Mouse (Mus musculus) kidney, embryonic 15.5 days (tissue): ENCODE data around the gene Wdr43. TPM values are rescaled to one million over a fixed set of nuclear protein-coding genes. Genes with fewer than 3 reads are reported as not detected.

ENCODE experiments used
- ATAC-seq: fragments of 200-750 bp; cut with Nextera tagmentation; replicated peaks from 2 replicates; pipeline ENCODE4 v1.8.0; 2017; ENCODE audit warnings: moderate TSS enrichment; ENCODE audit not compliant: low FRiP score
- H3K27ac ChIP-seq: fragments of 300-500 bp; sonication (generic); 2 replicates; pipeline ENCODE4 v1.5.1; 2015; ENCODE audit warnings: mild to moderate bottlenecking, inconsistent platforms
- H3K27me3 ChIP-seq: fragments of 300-500 bp; sonication (generic); 2 replicates; pipeline ENCODE4 v1.6.1; 2015; ENCODE audit warnings: inconsistent platforms
- H3K36me3 ChIP-seq: fragments of 300-500 bp; sonication (generic); 2 replicates; pipeline ENCODE4 v1.6.1; 2015; ENCODE audit warnings: inconsistent platforms
- H3K4me1 ChIP-seq: fragments of 300-500 bp; sonication (generic); 2 replicates; pipeline ENCODE4 v1.6.1; 2015; ENCODE audit warnings: inconsistent platforms
- H3K4me2 ChIP-seq: fragments of 300-500 bp; sonication (generic); 2 replicates; pipeline ENCODE4 v1.6.1; 2015; ENCODE audit warnings: moderate library complexity, mild to moderate bottlenecking, inconsistent platforms
- H3K4me3 ChIP-seq: fragments of 300-500 bp; sonication (generic); replicated peaks from 2 replicates; pipeline ENCODE4 v1.5.1; 2015; ENCODE audit warnings: mild to moderate bottlenecking, inconsistent platforms
- H3K9ac ChIP-seq: fragments of 300-500 bp; sonication (generic); 2 replicates; pipeline ENCODE4 v1.6.1; 2015; ENCODE audit warnings: mild to moderate bottlenecking, inconsistent platforms
- H3K9me3 ChIP-seq: fragments of 300-500 bp; sonication (generic); replicated peaks from 2 replicates; pipeline ENCODE4 v1.6.1; 2016; ENCODE audit warnings: inconsistent platforms
- WGBS: fragments of 180-500 bp; shearing (Covaris S2); methylation state at CpG from one replicate; pipeline ENCODE4 v1.1.7; 2015; ENCODE audit warnings: mixed read lengths; 5-methylcytosine and 5-hydroxymethylcytosine counted together
- polyA plus RNA-seq: library from polyadenylated mRNA; unstranded; fragments of >200 nt; fragmentation: Nextera tagmentation; extraction: Ambion mirVana; gene quantifications from 2 replicates; pipeline ENCODE4 v1.2.1, GENCODE M21; 2015

The Wdr43 gene
- 83.3 and 84.2 TPM in 2 replicates for polyA plus RNA-seq

DNA sequence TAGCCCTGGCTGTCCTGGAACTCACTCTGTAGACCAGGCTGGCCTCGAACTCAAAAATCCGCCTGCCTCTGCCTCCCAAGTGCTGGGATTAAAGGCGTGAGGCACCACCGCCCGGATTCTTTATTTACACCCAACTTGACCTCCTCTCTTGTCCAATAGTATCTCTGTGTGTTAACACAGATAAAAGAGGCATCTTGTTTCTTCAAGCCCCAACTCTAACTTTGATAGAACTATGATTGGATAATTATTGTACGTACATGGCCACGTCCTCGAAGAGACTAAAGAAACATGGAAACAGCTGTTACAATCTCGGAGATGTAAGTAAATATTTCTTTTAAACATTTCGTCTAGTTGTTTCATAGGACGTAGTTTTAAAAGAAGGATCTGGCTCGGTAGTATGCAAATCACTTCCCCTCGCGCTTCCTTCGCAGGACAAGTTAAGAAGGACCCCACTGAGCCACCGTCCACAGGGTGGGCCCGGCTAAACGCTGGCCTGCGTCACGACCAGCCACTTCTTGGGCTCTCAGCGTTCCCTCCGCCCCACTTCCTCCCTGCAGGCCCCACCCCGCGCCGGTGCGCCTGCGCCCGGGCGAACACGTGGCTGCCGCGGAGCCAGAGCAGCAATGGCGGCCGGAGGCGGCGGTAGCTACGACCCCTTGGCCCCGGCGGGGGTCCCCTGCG is at the start of gene Wdr43:
Gene Wdr43, plus strand, starts transcription at position 258 of the 681 bp plus-strand sequence.
- Histone ChIP-seq H3K9me3 (no peaks in the 10 kb centered on the region), H3K27ac (peak within 1 kb of the TSS; percentile 75), H3K27me3 (no peaks in the 10 kb centered on the region), H3K4me1 (peaks cover 20% of the 10 kb centered on the region), H3K4me2 (peak within 1 kb of the TSS; percentile 70), H3K9ac (peak within 1 kb of the TSS; percentile 95), H3K4me3 (peak within 1 kb of the TSS; percentile 100), H3K36me3 (peaks cover 13% of the 10 kb centered on the region)
- 5% methylated on average over 40 of the region's 40 CpGs for WGBS
- ATAC-seq, result peak; percentile 99

DNA sequence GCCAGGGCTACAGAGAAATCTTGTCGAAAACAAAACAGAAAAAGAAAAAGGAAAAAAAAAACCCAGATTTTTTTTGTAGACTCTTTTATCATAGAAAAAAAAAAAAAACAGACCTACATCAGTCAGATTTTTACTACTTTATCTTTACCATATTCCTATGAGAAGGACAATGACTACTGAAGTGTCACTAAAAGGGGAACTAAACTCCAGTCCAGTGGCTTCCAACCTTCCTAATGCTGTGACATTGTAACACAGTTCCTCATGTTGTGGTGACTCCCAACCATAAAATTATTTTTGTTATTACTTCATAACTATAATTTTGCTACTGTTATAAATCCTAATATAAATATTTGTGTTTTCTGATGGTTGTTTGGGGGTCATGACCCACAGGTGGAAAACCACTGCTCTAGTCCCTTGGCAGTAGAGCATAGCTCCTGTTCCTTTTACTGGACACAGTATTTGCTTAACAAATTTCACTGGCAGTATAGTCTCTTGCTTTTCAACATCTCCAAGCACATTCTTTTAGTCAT is 36.5 kb upstream of the Wdr43 start:
- 85% methylated on average over 1 of the region's 1 CpGs for WGBS
- Histone ChIP-seq H3K27ac (no peak overlapping the region), H3K36me3 (no peaks in the 10 kb centered on the region), H3K4me3 (no peak overlapping the region), H3K9me3 (no peaks in the 10 kb centered on the region), H3K27me3 (no peaks in the 10 kb centered on the region), H3K4me1 (no peaks in the 10 kb centered on the region), H3K4me2 (no peak overlapping the region), H3K9ac (no peak overlapping the region)
- no peak for ATAC-seq

DNA sequence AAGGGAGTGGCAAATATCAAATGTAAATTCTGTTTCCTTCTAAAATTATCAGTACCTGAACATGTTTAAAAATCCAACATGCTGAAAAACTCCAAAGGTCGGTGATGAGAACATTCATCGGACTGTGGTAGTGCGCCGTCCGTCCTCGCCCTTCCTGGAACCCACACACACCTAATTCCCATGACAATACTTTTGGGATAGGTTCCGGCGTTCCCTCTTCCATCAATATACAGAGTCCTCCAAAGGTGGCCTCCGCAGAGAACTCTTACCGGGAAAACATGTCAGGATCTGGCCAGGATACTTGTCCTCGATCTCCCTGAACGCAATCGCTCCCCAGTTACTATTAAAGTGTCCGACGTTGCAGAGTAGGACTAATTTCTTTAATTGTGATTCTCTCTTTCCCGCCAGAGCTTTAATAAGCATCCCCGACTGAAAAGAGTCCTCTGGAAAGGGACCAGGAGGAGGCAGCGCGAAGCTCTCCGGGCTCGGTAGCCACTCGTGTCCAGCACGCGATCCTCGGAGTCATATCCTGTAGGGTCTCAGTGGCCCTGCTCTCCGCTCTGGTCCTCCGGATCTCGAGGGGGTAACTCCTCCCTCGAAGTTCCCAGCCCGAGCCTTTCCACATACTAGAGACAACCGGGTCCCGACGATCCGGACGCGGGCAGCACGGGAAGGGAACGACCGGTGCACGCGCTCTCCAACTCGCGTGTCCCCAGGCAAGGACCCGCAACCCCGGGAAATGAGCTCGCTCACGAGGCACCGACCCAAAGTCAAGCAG is 17.6 kb upstream of the Wdr43 start:
- peak overlapping the region; percentile 91 for H3K4me2 ChIP-seq
- peak overlapping the region; percentile 62 for H3K9ac ChIP-seq
- peak overlapping the region; percentile 85 for H3K27ac ChIP-seq
- WGBS, result under 1% methylated on average over 48 of the region's 48 CpGs
- peaks cover 26% of the 10 kb centered on the region for H3K4me1 ChIP-seq
- H3K9me3 ChIP-seq, result no peaks in the 10 kb centered on the region
- peak overlapping the region; percentile 77 for H3K4me3 ChIP-seq
- peaks cover 3% of the 10 kb centered on the region; the same call in 1 of the 2 replicates for H3K27me3 ChIP-seq
- no peaks in the 10 kb centered on the region for H3K36me3 ChIP-seq
- peak; percentile 80 for ATAC-seq

DNA sequence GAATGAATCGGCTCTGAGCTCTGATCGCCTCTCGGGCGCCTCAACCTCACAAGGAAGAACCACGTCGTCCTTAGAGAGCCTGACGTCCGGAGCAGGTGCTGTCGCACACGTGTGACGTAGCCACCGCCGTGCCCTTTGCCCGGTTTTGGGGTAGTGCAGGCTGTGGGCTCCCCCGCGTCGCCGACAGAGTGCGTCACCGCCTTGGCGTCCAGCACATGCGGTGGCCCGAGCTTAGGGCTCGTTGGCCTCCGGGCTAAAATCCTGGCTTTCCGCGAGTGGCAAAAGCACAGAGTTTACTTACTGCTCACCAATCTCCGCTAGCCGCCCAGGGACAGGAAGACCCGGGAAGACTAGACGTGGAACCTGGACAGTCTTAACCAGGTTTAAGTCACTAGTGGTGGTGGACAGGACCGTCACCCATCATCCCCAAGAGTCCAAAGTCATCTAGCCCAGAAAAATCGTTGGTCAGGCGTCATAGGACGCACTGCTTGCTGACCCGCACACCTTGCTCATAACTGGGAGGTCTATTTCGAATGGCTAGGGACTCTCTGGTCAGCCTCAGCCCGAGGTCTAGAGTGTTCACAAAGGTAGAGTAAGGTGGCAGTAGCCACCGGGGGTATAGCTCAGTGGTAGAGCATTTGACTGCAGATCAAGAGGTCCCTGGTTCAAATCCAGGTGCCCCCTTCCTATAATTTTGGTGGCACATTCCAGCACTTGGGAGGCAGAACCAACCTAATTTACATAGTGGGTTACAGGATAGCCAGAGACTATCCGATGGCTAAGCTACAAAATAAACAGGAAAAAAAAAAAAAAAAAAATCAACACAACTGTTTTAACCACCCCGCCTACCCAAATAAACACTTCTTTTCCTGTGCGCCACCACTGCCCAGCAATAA is 16.8 kb upstream of the Wdr43 start:
- Histone ChIP-seq H3K9me3 (no peaks in the 10 kb centered on the region), H3K9ac (peak overlapping the region; percentile 62), H3K4me2 (peak overlapping the region; percentile 91), H3K27ac (peak overlapping the region; percentile 85), H3K4me3 (peak overlapping the region; percentile 77), H3K27me3 (peaks cover 3% of the 10 kb centered on the region; the same call in 1 of the 2 replicates), H3K4me1 (peaks cover 26% of the 10 kb centered on the region), H3K36me3 (no peaks in the 10 kb centered on the region)
- peak; percentile 96 for ATAC-seq
- WGBS, result 6% methylated on average over 42 of the region's 42 CpGs

DNA sequence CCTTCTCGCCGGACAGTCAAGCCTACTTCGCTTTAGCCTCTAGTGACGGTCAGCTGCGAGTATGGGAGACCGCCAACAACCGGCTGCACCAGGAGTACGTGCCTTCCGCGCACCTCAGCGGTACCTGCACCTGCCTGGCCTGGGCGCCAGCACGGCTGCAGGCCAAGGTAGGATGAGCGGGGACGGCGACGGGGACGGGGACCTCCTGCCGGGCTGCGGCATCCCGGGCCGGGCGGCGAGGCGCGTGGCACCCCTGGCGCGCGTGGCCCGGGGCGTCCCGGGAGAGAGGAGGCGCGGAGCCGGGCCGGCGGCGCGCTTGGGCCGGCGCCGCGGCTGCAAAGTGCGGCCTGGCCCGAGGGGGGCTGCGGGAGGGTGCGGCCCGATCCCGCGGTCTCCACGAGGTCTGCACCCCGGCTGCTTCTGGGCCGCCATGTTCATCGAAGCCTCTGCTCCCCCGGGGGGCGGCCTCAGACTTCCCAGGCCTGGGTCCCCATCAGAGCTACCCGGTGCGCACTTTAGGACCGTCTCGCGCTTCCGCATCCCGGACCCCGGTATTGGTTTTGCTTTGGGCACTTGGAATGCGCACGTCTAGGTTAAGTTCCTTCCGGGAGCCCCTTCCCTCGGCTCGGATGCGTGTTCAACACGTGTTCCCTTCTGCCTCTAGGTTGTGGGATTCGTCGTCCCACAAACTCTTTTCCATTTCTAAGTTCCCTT is 781 bp downstream of the Wdr43 start:
- peak overlapping the region; percentile 100 for H3K4me3 ChIP-seq
- peak; percentile 85 for ATAC-seq
- peaks cover 13% of the 10 kb centered on the region for H3K36me3 ChIP-seq
- peak overlapping the region; percentile 70 for H3K4me2 ChIP-seq
- 1% methylated on average over 72 of the region's 73 CpGs for WGBS
- no peaks in the 10 kb centered on the region for H3K27me3 ChIP-seq
- peaks cover 20% of the 10 kb centered on the region for H3K4me1 ChIP-seq
- H3K27ac ChIP-seq, result peak overlapping the region; percentile 75
- peak overlapping the region; percentile 95 for H3K9ac ChIP-seq
- no peaks in the 10 kb centered on the region for H3K9me3 ChIP-seq

DNA sequence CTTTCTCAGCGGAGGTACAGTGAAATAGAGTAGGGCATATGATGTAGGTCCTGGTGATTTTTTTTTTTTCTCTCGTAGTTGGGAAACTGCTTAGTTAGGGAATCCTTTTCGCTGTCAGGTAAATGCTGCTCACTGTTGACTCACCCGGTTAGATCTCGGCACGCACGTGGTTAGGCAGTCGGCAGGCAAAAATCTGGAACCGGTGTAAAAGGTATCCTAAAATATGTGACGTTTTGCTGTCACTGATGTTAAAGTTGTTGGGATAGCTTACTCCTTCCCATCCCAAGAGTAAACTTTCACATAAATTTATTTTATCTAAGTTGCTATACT is 1.3 kb downstream of the Wdr43 start:
- WGBS, result under 1% methylated on average over 10 of the region's 10 CpGs
- no peaks in the 10 kb centered on the region for H3K9me3 ChIP-seq
- H3K9ac ChIP-seq, result peak overlapping the region; percentile 95
- ATAC-seq, result no peak
- no peaks in the 10 kb centered on the region for H3K27me3 ChIP-seq
- 0 out of 2 replicates have a peak overlapping the region, but pooled peaks have one; percentile 75 for H3K27ac ChIP-seq
- H3K4me3 ChIP-seq, result peak overlapping the region; percentile 100
- peak overlapping the region; percentile 70 for H3K4me2 ChIP-seq
- H3K36me3 ChIP-seq, result peaks cover 13% of the 10 kb centered on the region
- H3K4me1 ChIP-seq, result peaks cover 20% of the 10 kb centered on the region

DNA sequence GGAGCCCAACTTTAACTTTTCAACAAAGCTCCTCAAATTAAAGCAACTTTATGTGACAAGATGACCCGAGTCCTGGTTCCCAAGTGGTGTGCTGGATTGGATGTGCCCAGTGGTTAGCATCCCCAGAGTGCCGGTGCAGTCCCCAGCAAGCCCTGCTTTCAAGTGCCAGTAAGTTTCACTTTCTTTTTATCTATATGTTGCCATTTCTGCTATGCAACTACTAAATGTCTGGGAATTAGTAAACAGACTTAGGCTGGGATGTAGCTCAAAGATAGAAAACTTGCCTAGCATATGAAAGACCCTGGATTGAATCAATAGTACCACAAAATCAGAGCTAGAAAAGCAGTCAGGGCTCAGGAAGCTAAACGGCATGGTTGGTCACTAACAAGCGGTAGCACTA is 2.3 kb downstream of the Wdr43 start:
- no peak for ATAC-seq
- WGBS, result 48% methylated on average over 4 of the region's 4 CpGs
- Histone ChIP-seq H3K27me3 (no peaks in the 10 kb centered on the region), H3K4me3 (peak overlapping the region; percentile 100), H3K4me2 (peak overlapping the region; percentile 70), H3K36me3 (peaks cover 13% of the 10 kb centered on the region), H3K4me1 (peaks cover 20% of the 10 kb centered on the region), H3K27ac (no peak overlapping the region), H3K9ac (peak overlapping the region; percentile 95; the same call in 1 of the 2 replicates), H3K9me3 (no peaks in the 10 kb centered on the region)

DNA sequence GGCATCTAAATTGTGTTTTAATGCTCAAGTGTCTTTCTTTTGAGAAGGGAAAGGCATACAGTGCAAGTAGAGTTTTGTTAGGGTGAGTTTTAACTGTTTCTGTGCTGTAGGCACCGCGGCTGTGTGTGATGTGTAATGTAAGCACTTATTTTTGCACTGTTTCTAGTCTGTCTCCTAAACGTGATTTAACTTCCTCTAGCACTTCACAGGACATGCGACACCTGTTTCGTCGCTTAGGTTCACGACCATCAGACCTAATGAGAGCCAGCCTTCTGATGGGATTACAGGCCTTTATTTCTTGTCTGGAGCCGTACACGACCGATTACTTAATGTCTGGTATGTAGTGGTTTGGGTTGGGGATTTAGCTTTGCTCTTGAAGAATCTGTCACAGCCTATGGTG is 16.1 kb downstream of the Wdr43 start:
- Histone ChIP-seq H3K36me3 (peaks cover 90% of the 10 kb centered on the region), H3K27ac (no peak overlapping the region)
- WGBS, result 61% methylated on average over 10 of the region's 10 CpGs

DNA sequence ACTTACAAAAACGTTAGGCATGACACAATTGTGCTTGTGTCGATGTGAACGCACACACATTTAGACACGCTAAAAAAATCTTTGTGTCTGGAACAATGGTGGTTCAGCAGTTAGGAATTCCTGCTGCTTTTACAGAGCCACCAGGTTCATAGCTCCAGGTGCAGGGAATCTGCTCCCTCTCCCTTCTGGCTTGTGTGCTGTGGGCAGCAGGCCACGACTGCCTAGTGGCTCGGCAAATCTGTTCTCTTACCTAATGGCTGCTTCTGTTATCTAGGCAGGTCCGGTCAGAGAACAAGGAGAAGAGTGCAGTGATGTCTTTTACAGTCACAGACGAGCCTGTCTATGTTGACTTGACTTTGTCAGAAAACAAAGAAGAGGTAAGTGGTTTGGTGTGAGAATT is 17.7 kb downstream of the Wdr43 start:
- ATAC-seq, result no peak
- no peaks in the 10 kb centered on the region for H3K27me3 ChIP-seq
- no peak overlapping the region for H3K27ac ChIP-seq
- H3K4me2 ChIP-seq, result no peak overlapping the region
- no peaks in the 10 kb centered on the region for H3K9me3 ChIP-seq
- no peaks in the 10 kb centered on the region for H3K4me1 ChIP-seq
- whole genome bisulfite sequencing, result 85% methylated on average over 8 of the region's 8 CpGs
- no peak overlapping the region for H3K9ac ChIP-seq
- peaks cover 90% of the 10 kb centered on the region for H3K36me3 ChIP-seq
- no peak overlapping the region for H3K4me3 ChIP-seq

More for the DNA sequence above, 16.1 kb downstream of the Wdr43 start:
- Histone ChIP-seq H3K27me3 (no peaks in the 10 kb centered on the region), H3K4me2 (no peak overlapping the region), H3K4me3 (no peak overlapping the region), H3K9ac (no peak overlapping the region), H3K9me3 (no peaks in the 10 kb centered on the region), H3K4me1 (no peaks in the 10 kb centered on the region)
- ATAC-seq, result no peak

DNA sequence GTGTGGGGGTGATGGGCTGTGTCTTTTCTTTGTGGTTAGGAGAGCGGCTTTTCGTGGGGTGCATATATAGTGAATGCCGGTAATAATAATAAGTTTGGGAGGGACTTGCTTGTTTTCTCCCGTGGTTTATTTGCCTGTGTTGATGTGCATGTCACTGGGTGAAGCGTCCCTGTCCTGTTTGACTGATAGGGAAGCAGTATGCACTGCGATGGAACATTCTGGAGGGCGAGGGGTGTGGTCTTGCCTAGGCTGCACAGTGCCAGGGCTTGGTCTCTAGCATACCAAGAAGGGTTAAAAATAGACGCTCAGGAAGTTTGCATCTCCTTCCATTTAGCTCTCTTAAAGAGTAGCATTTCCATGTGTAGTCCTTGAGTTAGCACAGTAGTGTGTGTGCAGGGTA is 21.1 kb downstream of the Wdr43 start:
- ATAC-seq, result no peak
- H3K9me3 ChIP-seq, result no peaks in the 10 kb centered on the region
- H3K4me2 ChIP-seq, result no peak overlapping the region
- H3K4me1 ChIP-seq, result no peaks in the 10 kb centered on the region
- no peaks in the 10 kb centered on the region for H3K27me3 ChIP-seq
- peaks cover 95% of the 10 kb centered on the region for H3K36me3 ChIP-seq
- no peak overlapping the region for H3K27ac ChIP-seq
- 93% methylated on average over 8 of the region's 8 CpGs for WGBS
- no peak overlapping the region for H3K4me3 ChIP-seq
- H3K9ac ChIP-seq, result no peak overlapping the region

DNA sequence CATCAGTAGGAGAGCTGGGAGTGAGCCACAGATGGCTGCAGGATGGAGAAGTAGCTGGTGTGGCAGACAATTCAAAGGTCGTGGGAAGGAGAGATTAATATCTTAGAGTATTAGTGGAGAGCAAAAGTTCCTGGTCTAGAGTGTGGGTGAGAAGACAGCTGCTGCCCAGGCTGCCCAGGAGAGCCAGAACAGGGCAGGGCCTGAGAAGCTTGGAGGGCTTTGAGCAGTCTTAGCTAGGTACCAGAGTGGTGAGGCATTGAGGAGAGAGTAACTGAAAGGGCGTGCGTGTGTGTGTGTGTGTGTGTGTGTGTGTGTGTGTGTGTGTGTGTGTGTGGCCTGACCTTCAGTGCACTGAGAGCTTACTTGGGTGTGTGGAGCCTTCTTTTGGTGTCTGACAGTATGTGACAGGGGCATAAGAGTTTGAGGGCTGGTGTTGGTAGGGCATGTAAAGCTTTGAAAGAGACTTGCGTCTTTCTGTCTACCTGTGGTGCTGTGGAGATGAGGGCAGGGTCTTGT is 22.1 kb downstream of the Wdr43 start:
- WGBS, result 85% methylated on average over 4 of the region's 4 CpGs
- H3K36me3 ChIP-seq, result peaks cover 98% of the 10 kb centered on the region
- no peak overlapping the region for H3K4me3 ChIP-seq
- no peak for ATAC-seq
- H3K4me1 ChIP-seq, result no peaks in the 10 kb centered on the region
- H3K27ac ChIP-seq, result no peak overlapping the region
- no peak overlapping the region for H3K9ac ChIP-seq
- no peak overlapping the region for H3K4me2 ChIP-seq
- no peaks in the 10 kb centered on the region for H3K9me3 ChIP-seq
- H3K27me3 ChIP-seq, result no peaks in the 10 kb centered on the region
